Mouse (Mus musculus): Measurements from ENCODE around the gene Il24.

GRCm38 (mm10) chr1:130887354-130887753 lies at the start of gene Il24:
- TF ChIP-seq POLR2A (IDR thresholded peaks at IDR 0.05; ENCODE audit: borderline replicate concordance, low read depth, low read length): no peak
- TF ChIP-seq CTCF (IDR thresholded peaks at IDR 0.05; ENCODE audit: low read depth, low read length): no peak
